Mouse (Mus musculus): ENCODE results near the gene Apln. TPM values are rescaled to one million over a fixed set of nuclear protein-coding genes. Genes with fewer than 3 reads are reported as not detected.
A peak's percentile ranks its signal among the peaks of the same experiment; 100 is the strongest.

Apln gene
- polyA plus RNA-seq, 1 experiment from 2014 or later: 6.5 TPM

GRCm38 (mm10) chrX:48054186-48055015 is 19.7 kb upstream of the Apln start:
- no peaks in the 10 kb centered on the region for H3K4me1 ChIP-seq (ENCODE audit: control insufficient read depth, insufficient read depth, low read length)
- H3K36me3 ChIP-seq (ENCODE audit: control insufficient read depth, insufficient read depth, low read length): no peaks in the 10 kb centered on the region
- WGBS: 22% methylated on average over 31 of the region's 31 CpGs
- no peaks in the 10 kb centered on the region; the same call in 1 of the 2 replicates for H3K27me3 ChIP-seq (ENCODE audit: control insufficient read depth, insufficient read depth, low read length)
- peak overlapping the region; percentile 44 for H3K4me3 ChIP-seq (replicated peaks; ENCODE audit: low read length)
- peak; percentile 71; the same call in 1 of the 2 replicates for ATAC-seq (ENCODE audit: insufficient read depth, low FRiP score)
- no peak overlapping the region for H3K27ac ChIP-seq (ENCODE audit: low read length)
- H3K9ac ChIP-seq (ENCODE audit: low read length): peak overlapping the region; percentile 63
- H3K9me3 ChIP-seq (replicated peaks; ENCODE audit: control insufficient read depth, low read length): no peaks in the 10 kb centered on the region
- H3K4me2 ChIP-seq (ENCODE audit: low read depth, low read length): peak overlapping the region; percentile 61

GRCm38 (mm10) chrX:48053743-48054142 is 19.1 kb upstream of the Apln start:
- no peaks in the 10 kb centered on the region for H3K4me1 ChIP-seq (ENCODE audit: control insufficient read depth, insufficient read depth, low read length)
- no peak overlapping the region for H3K27ac ChIP-seq (ENCODE audit: low read length)
- H3K9me3 ChIP-seq (replicated peaks; ENCODE audit: control insufficient read depth, low read length): no peaks in the 10 kb centered on the region
- H3K9ac ChIP-seq (ENCODE audit: low read length): no peak overlapping the region
- no peak overlapping the region; the same call in 1 of the 2 replicates for H3K4me3 ChIP-seq (replicated peaks; ENCODE audit: low read length)
- no peaks in the 10 kb centered on the region for H3K36me3 ChIP-seq (ENCODE audit: control insufficient read depth, insufficient read depth, low read length)
- no peak for ATAC-seq (ENCODE audit: insufficient read depth, low FRiP score)
- peak overlapping the region; percentile 61 for H3K4me2 ChIP-seq (ENCODE audit: low read depth, low read length)
- H3K27me3 ChIP-seq (ENCODE audit: control insufficient read depth, insufficient read depth, low read length): no peaks in the 10 kb centered on the region; the same call in 1 of the 2 replicates
- WGBS: 30% methylated on average over 3 of the region's 3 CpGs

- ATAC-seq (ENCODE audit: insufficient read depth, low FRiP score): no peak
- Histone ChIP-seq H3K27ac (ENCODE audit: low read length) (no peak overlapping the region), H3K27me3 (ENCODE audit: control insufficient read depth, insufficient read depth, low read length) (no peaks in the 10 kb centered on the region), H3K36me3 (ENCODE audit: control insufficient read depth, insufficient read depth, low read length) (no peaks in the 10 kb centered on the region), H3K4me2 (ENCODE audit: low read depth, low read length) (no peak overlapping the region), H3K4me3 (replicated peaks; ENCODE audit: low read length) (no peak overlapping the region), H3K9ac (ENCODE audit: low read length) (no peak overlapping the region), H3K9me3 (replicated peaks; ENCODE audit: control insufficient read depth, low read length) (no peaks in the 10 kb centered on the region), H3K4me1 (ENCODE audit: control insufficient read depth, insufficient read depth, low read length) (no peaks in the 10 kb centered on the region)
- WGBS: 78% methylated on average over 2 of the region's 2 CpGs
Measured at GRCm38 (mm10) chrX:48046315-48046714, 11.7 kb upstream of the Apln start.

GRCm38 (mm10) chrX:48044261-48044660 is 9.6 kb upstream of the Apln start:
- no peak for ATAC-seq (ENCODE audit: insufficient read depth, low FRiP score)
- H3K36me3 ChIP-seq (ENCODE audit: control insufficient read depth, insufficient read depth, low read length): no peaks in the 10 kb centered on the region
- no peak overlapping the region for H3K4me3 ChIP-seq (replicated peaks; ENCODE audit: low read length)
- no peak overlapping the region for H3K27ac ChIP-seq (ENCODE audit: low read length)
- no peak overlapping the region for H3K4me2 ChIP-seq (ENCODE audit: low read depth, low read length)
- no peaks in the 10 kb centered on the region for H3K4me1 ChIP-seq (ENCODE audit: control insufficient read depth, insufficient read depth, low read length)
- H3K9me3 ChIP-seq (replicated peaks; ENCODE audit: control insufficient read depth, low read length): no peaks in the 10 kb centered on the region
- no peak overlapping the region for H3K9ac ChIP-seq (ENCODE audit: low read length)
- 90% methylated on average over 1 of the region's 1 CpGs for WGBS
- no peaks in the 10 kb centered on the region for H3K27me3 ChIP-seq (ENCODE audit: control insufficient read depth, insufficient read depth, low read length)

- Histone ChIP-seq H3K9me3 (replicated peaks; ENCODE audit: control insufficient read depth, low read length) (no peaks in the 10 kb centered on the region), H3K4me3 (replicated peaks; ENCODE audit: low read length) (no peak overlapping the region), H3K36me3 (ENCODE audit: control insufficient read depth, insufficient read depth, low read length) (no peaks in the 10 kb centered on the region), H3K4me1 (ENCODE audit: control insufficient read depth, insufficient read depth, low read length) (no peaks in the 10 kb centered on the region), H3K9ac (ENCODE audit: low read length) (no peak overlapping the region), H3K4me2 (ENCODE audit: low read depth, low read length) (no peak overlapping the region), H3K27ac (ENCODE audit: low read length) (no peak overlapping the region), H3K27me3 (ENCODE audit: control insufficient read depth, insufficient read depth, low read length) (no peaks in the 10 kb centered on the region)
- ATAC-seq (ENCODE audit: insufficient read depth, low FRiP score): no peak
- 48% methylated on average over 4 of the region's 4 CpGs for WGBS
Measured at GRCm38 (mm10) chrX:48042748-48043147, 8.1 kb upstream of the Apln start.

GRCm38 (mm10) chrX:48040379-48040778 is 5.7 kb upstream of the Apln start:
- H3K4me1 ChIP-seq (ENCODE audit: control insufficient read depth, insufficient read depth, low read length): no peaks in the 10 kb centered on the region
- no peak overlapping the region for H3K27ac ChIP-seq (ENCODE audit: low read length)
- no peak for ATAC-seq (ENCODE audit: insufficient read depth, low FRiP score)
- H3K4me2 ChIP-seq (ENCODE audit: low read depth, low read length): no peak overlapping the region
- H3K9ac ChIP-seq (ENCODE audit: low read length): no peak overlapping the region
- H3K4me3 ChIP-seq (replicated peaks; ENCODE audit: low read length): no peak overlapping the region
- H3K36me3 ChIP-seq (ENCODE audit: control insufficient read depth, insufficient read depth, low read length): no peaks in the 10 kb centered on the region
- WGBS: 68% methylated on average over 3 of the region's 3 CpGs
- H3K9me3 ChIP-seq (replicated peaks; ENCODE audit: control insufficient read depth, low read length): no peaks in the 10 kb centered on the region
- H3K27me3 ChIP-seq (ENCODE audit: control insufficient read depth, insufficient read depth, low read length): no peaks in the 10 kb centered on the region

GRCm38 (mm10) chrX:48033766-48034143 is 898 bp downstream of the Apln start:
- Histone ChIP-seq H3K9me3 (replicated peaks; ENCODE audit: control insufficient read depth, low read length) (no peaks in the 10 kb centered on the region), H3K4me1 (ENCODE audit: control insufficient read depth, insufficient read depth, low read length) (no peaks in the 10 kb centered on the region), H3K27me3 (ENCODE audit: control insufficient read depth, insufficient read depth, low read length) (peaks cover 5% of the 10 kb centered on the region; the same call in 1 of the 2 replicates), H3K4me2 (ENCODE audit: low read depth, low read length) (peak overlapping the region; percentile 72), H3K27ac (ENCODE audit: low read length) (no peak overlapping the region), H3K4me3 (replicated peaks; ENCODE audit: low read length) (peak overlapping the region; percentile 49), H3K9ac (ENCODE audit: low read length) (peak overlapping the region; percentile 64; the same call in 1 of the 2 replicates), H3K36me3 (ENCODE audit: control insufficient read depth, insufficient read depth, low read length) (no peaks in the 10 kb centered on the region)
- 26% methylated on average over 11 of the region's 11 CpGs for WGBS
- ATAC-seq (ENCODE audit: insufficient read depth, low FRiP score): no peak

GRCm38 (mm10) chrX:48033024-48033423 is 1.6 kb downstream of the Apln start:
- no peak for ATAC-seq (ENCODE audit: insufficient read depth, low FRiP score)
- H3K4me2 ChIP-seq (ENCODE audit: low read depth, low read length): no peak overlapping the region
- no peaks in the 10 kb centered on the region for H3K36me3 ChIP-seq (ENCODE audit: control insufficient read depth, insufficient read depth, low read length)
- no peak overlapping the region for H3K9ac ChIP-seq (ENCODE audit: low read length)
- H3K27me3 ChIP-seq (ENCODE audit: control insufficient read depth, insufficient read depth, low read length): peaks cover 5% of the 10 kb centered on the region; the same call in 1 of the 2 replicates
- peak overlapping the region; percentile 49; the same call in 1 of the 2 replicates for H3K4me3 ChIP-seq (replicated peaks; ENCODE audit: low read length)
- H3K4me1 ChIP-seq (ENCODE audit: control insufficient read depth, insufficient read depth, low read length): no peaks in the 10 kb centered on the region
- no peaks in the 10 kb centered on the region for H3K9me3 ChIP-seq (replicated peaks; ENCODE audit: control insufficient read depth, low read length)
- H3K27ac ChIP-seq (ENCODE audit: low read length): no peak overlapping the region
- 74% methylated on average over 3 of the region's 3 CpGs for WGBS

GRCm38 (mm10) chrX:48031866-48032265 is 2.8 kb downstream of the Apln start:
- no peaks in the 10 kb centered on the region for H3K36me3 ChIP-seq (ENCODE audit: control insufficient read depth, insufficient read depth, low read length)
- no peak overlapping the region for H3K4me3 ChIP-seq (replicated peaks; ENCODE audit: low read length)
- no peak overlapping the region for H3K9ac ChIP-seq (ENCODE audit: low read length)
- 72% methylated on average over 5 of the region's 5 CpGs for WGBS
- H3K9me3 ChIP-seq (replicated peaks; ENCODE audit: control insufficient read depth, low read length): no peaks in the 10 kb centered on the region
- no peak overlapping the region for H3K27ac ChIP-seq (ENCODE audit: low read length)
- H3K4me2 ChIP-seq (ENCODE audit: low read depth, low read length): no peak overlapping the region
- ATAC-seq (ENCODE audit: insufficient read depth, low FRiP score): no peak
- H3K27me3 ChIP-seq (ENCODE audit: control insufficient read depth, insufficient read depth, low read length): peaks cover 5% of the 10 kb centered on the region; the same call in 1 of the 2 replicates
- H3K4me1 ChIP-seq (ENCODE audit: control insufficient read depth, insufficient read depth, low read length): no peaks in the 10 kb centered on the region

Measured in stomach, embryonic 16.5 days (tissue).